Mouse (Mus musculus): ENCODE measurements around the gene Rbks. TPM values are rescaled to one million over a fixed set of nuclear protein-coding genes. Genes with fewer than 3 reads are reported as not detected.

Gene Rbks
- polyA plus RNA-seq, 1 experiment from 2014 or later: 8.0 TPM

GRCm38 (mm10) chr5:31704971-31705370 is 7.5 kb upstream of the Rbks start:
- Histone ChIP-seq H3K36me3 (0 out of 2 replicates have a peak, but pooled peaks cover 3% of the 10 kb centered on the region), H3K4me3 (replicated peaks) (no peak overlapping the region), H3K27ac (no peak overlapping the region), H3K4me1 (no peaks in the 10 kb centered on the region), H3K9ac (no peak overlapping the region), H3K27me3 (replicated peaks) (no peaks in the 10 kb centered on the region), H3K9me3 (no peaks in the 10 kb centered on the region), H3K4me2 (no peak overlapping the region)
- ATAC-seq (ENCODE audit: insufficient read depth, low FRiP score, low read depth): no peak
- 80% methylated on average over 5 of the region's 5 CpGs for WGBS

- Histone ChIP-seq H3K4me3 (replicated peaks) (no peak overlapping the region), H3K36me3 (0 out of 2 replicates have a peak, but pooled peaks cover 3% of the 10 kb centered on the region), H3K9ac (no peak overlapping the region), H3K4me1 (peaks cover 4% of the 10 kb centered on the region; the same call in 1 of the 2 replicates), H3K4me2 (no peak overlapping the region), H3K9me3 (no peaks in the 10 kb centered on the region), H3K27me3 (replicated peaks) (no peaks in the 10 kb centered on the region), H3K27ac (peak overlapping the region; percentile 26; the same call in 1 of the 2 replicates)
- no peak for ATAC-seq (ENCODE audit: insufficient read depth, low FRiP score, low read depth)
These were observed 2.0 kb upstream of the Rbks start for GRCm38 (mm10) chr5:31699397-31699796.

- Histone ChIP-seq H3K4me3 (replicated peaks) (no peak overlapping the region), H3K9me3 (no peaks in the 10 kb centered on the region), H3K4me1 (peaks cover 4% of the 10 kb centered on the region; the same call in 1 of the 2 replicates), H3K4me2 (peak overlapping the region; percentile 79; the same call in 1 of the 2 replicates), H3K27ac (peak overlapping the region; percentile 26), H3K9ac (no peak overlapping the region), H3K36me3 (0 out of 2 replicates have a peak, but pooled peaks cover 3% of the 10 kb centered on the region), H3K27me3 (replicated peaks) (no peaks in the 10 kb centered on the region)
- 56% methylated on average over 4 of the region's 4 CpGs for WGBS
- ATAC-seq (ENCODE audit: insufficient read depth, low FRiP score, low read depth): no peak
These were observed 1.5 kb upstream of the Rbks start for GRCm38 (mm10) chr5:31698931-31699330.

GRCm38 (mm10) chr5:31698297-31698726 is 885 bp upstream of the Rbks start:
- Histone ChIP-seq H3K9me3 (no peaks in the 10 kb centered on the region), H3K9ac (peak overlapping the region; percentile 86; the same call in 1 of the 2 replicates), H3K36me3 (0 out of 2 replicates have a peak, but pooled peaks cover 3% of the 10 kb centered on the region), H3K4me2 (peak overlapping the region; percentile 79), H3K4me1 (peaks cover 4% of the 10 kb centered on the region; the same call in 1 of the 2 replicates), H3K27me3 (replicated peaks) (no peaks in the 10 kb centered on the region), H3K27ac (peak overlapping the region; percentile 97), H3K4me3 (replicated peaks) (peak overlapping the region; percentile 90)
- whole genome bisulfite sequencing: 2% methylated on average over 16 of the region's 16 CpGs
- ATAC-seq (ENCODE audit: insufficient read depth, low FRiP score, low read depth): peak; percentile 74

DNA sequence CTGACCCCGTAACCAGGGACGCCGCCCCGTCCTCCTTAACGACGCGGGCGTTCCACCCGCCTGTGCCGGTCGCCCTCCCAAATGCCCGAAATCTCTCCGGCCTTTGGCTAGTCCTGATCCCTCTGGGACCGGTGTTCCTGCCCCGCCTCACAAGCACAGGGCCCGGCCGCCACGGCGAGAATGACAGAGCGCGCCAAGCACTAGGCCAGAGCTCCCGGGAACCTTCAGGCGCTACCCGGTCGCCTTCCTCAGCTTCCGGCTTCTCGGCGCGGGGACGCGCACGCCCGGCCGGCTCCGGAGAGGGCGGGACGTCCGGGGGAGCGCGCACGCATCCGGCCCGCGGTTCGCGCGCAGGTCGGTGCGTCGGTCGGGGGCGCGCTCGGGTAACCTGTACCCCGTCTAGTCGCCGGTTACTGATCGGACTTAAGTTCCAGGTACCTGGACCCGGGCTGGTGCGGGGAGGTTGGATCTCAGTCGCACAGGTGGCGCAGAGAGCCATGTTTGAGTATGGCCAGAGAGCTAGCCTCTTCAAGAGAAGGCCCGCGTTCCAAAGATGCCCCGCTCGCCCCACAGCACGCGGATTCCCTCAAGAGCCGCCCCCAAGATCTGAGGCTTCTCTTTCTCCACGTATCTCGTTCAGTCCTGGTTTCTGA is 343 bp upstream of the Rbks start, which contains the start of gene Babam2:
TSS of gene Babam2 (plus strand) at position 41 of the 653 bp plus-strand sequence.
- ATAC-seq (ENCODE audit: insufficient read depth, low FRiP score, low read depth): peak; percentile 92
- peaks cover 4% of the 10 kb centered on the region; the same call in 1 of the 2 replicates for H3K4me1 ChIP-seq
- peak within 1 kb of the TSS; percentile 86 for H3K9ac ChIP-seq
- peak within 1 kb of the TSS; percentile 90 for H3K4me3 ChIP-seq (replicated peaks)
- peak within 1 kb of the TSS; percentile 97 for H3K27ac ChIP-seq
- no peaks in the 10 kb centered on the region for H3K36me3 ChIP-seq
- under 1% methylated on average over 71 of the region's 71 CpGs for WGBS
- H3K9me3 ChIP-seq: no peaks in the 10 kb centered on the region
- H3K27me3 ChIP-seq (replicated peaks): no peaks in the 10 kb centered on the region
- H3K4me2 ChIP-seq: peak within 1 kb of the TSS; percentile 79

GRCm38 (mm10) chr5:31693191-31693590 is 4.2 kb downstream of the Rbks start:
- Histone ChIP-seq H3K4me2 (no peak overlapping the region), H3K9ac (no peak overlapping the region), H3K27me3 (replicated peaks) (no peaks in the 10 kb centered on the region), H3K4me1 (peaks cover 4% of the 10 kb centered on the region; the same call in 1 of the 2 replicates), H3K36me3 (no peaks in the 10 kb centered on the region), H3K27ac (no peak overlapping the region), H3K4me3 (replicated peaks) (no peak overlapping the region), H3K9me3 (no peaks in the 10 kb centered on the region)
- ATAC-seq (ENCODE audit: insufficient read depth, low FRiP score, low read depth): no peak

GRCm38 (mm10) chr5:31687972-31688371 is 9.5 kb downstream of the Rbks start:
- ATAC-seq (ENCODE audit: insufficient read depth, low FRiP score, low read depth): no peak
- Histone ChIP-seq H3K9me3 (no peaks in the 10 kb centered on the region), H3K4me3 (replicated peaks) (no peak overlapping the region), H3K9ac (no peak overlapping the region), H3K27ac (no peak overlapping the region), H3K4me2 (no peak overlapping the region), H3K4me1 (no peaks in the 10 kb centered on the region), H3K36me3 (no peaks in the 10 kb centered on the region), H3K27me3 (replicated peaks) (no peaks in the 10 kb centered on the region)
- 84% methylated on average over 3 of the region's 3 CpGs for WGBS

- Histone ChIP-seq H3K4me1 (no peaks in the 10 kb centered on the region), H3K36me3 (no peaks in the 10 kb centered on the region), H3K4me2 (no peak overlapping the region), H3K4me3 (replicated peaks) (no peak overlapping the region), H3K27me3 (replicated peaks) (no peaks in the 10 kb centered on the region), H3K9ac (no peak overlapping the region), H3K9me3 (no peaks in the 10 kb centered on the region), H3K27ac (no peak overlapping the region)
- WGBS: 51% methylated on average over 2 of the region's 2 CpGs
- ATAC-seq (ENCODE audit: insufficient read depth, low FRiP score, low read depth): peak; percentile 66
These were observed 11.4 kb downstream of the Rbks start for GRCm38 (mm10) chr5:31686040-31686439.

- no peak overlapping the region for H3K9ac ChIP-seq
- H3K4me1 ChIP-seq: no peaks in the 10 kb centered on the region
- no peak overlapping the region for H3K27ac ChIP-seq
- H3K4me3 ChIP-seq (replicated peaks): no peak overlapping the region
- H3K4me2 ChIP-seq: no peak overlapping the region
- H3K27me3 ChIP-seq (replicated peaks): no peaks in the 10 kb centered on the region
- H3K36me3 ChIP-seq: no peaks in the 10 kb centered on the region
- no peak for ATAC-seq (ENCODE audit: insufficient read depth, low FRiP score, low read depth)
- WGBS: 75% methylated on average over 1 of the region's 1 CpGs
- H3K9me3 ChIP-seq: no peaks in the 10 kb centered on the region
These were observed 15.1 kb downstream of the Rbks start for GRCm38 (mm10) chr5:31682305-31682704.

DNA sequence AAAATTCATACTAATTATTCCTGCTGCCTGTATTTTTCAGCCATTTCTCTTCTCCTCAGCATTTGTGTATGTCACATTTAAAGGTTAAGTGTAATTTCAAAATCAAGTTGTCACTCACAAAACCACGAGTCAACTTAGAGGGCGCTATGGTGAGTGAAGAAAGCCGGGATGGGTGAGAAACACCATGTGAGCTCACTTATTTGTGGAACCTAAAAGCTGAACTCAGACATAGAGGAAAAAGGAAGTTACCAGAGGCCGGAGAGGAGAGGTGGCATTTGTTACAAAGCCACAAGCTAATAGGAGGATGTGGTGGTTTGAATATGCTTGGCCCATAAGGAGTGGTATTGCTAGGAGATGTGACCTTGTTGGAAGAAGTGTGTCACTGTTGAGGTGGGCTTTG is 17.2 kb downstream of the Rbks start:
- 75% methylated on average over 4 of the region's 4 CpGs for WGBS
- ATAC-seq (ENCODE audit: insufficient read depth, low FRiP score, low read depth): no peak
- Histone ChIP-seq H3K27ac (no peak overlapping the region), H3K9me3 (no peaks in the 10 kb centered on the region), H3K4me3 (replicated peaks) (no peak overlapping the region), H3K4me1 (no peaks in the 10 kb centered on the region), H3K36me3 (no peaks in the 10 kb centered on the region), H3K4me2 (no peak overlapping the region), H3K27me3 (replicated peaks) (no peaks in the 10 kb centered on the region), H3K9ac (no peak overlapping the region)

DNA sequence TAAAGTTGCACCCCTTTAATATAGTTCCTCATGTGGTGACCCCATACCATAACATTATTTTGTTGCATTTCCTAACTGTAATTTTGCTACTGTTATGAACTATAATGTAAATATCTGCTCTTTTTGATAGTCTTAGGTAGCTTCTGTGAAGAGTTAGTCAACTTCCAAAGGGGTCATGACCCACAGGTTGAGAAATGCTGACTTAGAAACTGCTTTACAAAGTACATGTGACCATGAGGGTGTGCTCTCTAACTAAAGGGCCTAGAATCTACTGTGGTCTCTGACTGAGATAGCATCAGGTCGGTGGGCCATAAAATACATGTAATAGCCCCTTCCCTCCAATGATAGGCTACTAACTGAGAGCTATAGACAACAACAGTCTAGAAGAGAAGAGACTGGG is 19.4 kb downstream of the Rbks start:
- Histone ChIP-seq H3K4me3 (replicated peaks) (no peak overlapping the region), H3K27ac (no peak overlapping the region), H3K36me3 (no peaks in the 10 kb centered on the region), H3K9me3 (no peaks in the 10 kb centered on the region), H3K9ac (no peak overlapping the region), H3K4me2 (no peak overlapping the region), H3K4me1 (no peaks in the 10 kb centered on the region), H3K27me3 (replicated peaks) (no peaks in the 10 kb centered on the region)
- WGBS: 90% methylated on average over 1 of the region's 1 CpGs
- ATAC-seq (ENCODE audit: insufficient read depth, low FRiP score, low read depth): no peak

- Histone ChIP-seq H3K36me3 (no peaks in the 10 kb centered on the region), H3K9me3 (no peaks in the 10 kb centered on the region), H3K4me3 (replicated peaks) (no peak overlapping the region), H3K4me2 (no peak overlapping the region), H3K27me3 (replicated peaks) (no peaks in the 10 kb centered on the region), H3K4me1 (peaks cover 5% of the 10 kb centered on the region), H3K27ac (no peak overlapping the region), H3K9ac (no peak overlapping the region)
- 74% methylated on average over 2 of the region's 2 CpGs for WGBS
- no peak for ATAC-seq (ENCODE audit: insufficient read depth, low FRiP score, low read depth)
These were observed 24.0 kb downstream of the Rbks start for GRCm38 (mm10) chr5:31673431-31673830.

Measured in stomach, embryonic 15.5 days (tissue).